Mouse (Mus musculus): Measurements from ENCODE around the gene Lsm14a.
"Not testable (repeated sequence)": the region's sequence is repeated elsewhere in the genome, so short reads cannot be mapped to it uniquely, and the experiment has no call there.

The Lsm14a gene

DNA sequence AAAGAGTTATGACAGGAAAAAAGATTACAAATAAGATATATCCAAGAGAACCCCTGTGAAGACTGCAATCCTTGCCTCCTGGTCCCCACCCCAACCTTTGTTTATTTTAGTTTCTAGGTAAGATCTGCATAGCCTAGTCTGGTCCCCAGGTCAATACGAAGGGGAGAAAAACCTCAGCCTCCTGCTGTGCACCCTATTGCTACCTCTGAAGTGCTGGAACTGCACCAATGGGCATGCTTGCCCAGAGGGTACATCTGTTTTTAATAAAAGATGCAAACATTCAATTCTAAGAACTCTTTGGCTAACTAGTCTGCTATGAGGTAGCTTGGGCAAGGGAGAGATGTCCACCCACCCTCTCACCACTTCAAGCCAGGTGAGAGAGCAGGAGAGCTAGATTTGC lies 19.2 kb downstream of the Lsm14a start:
- no peak for DNase-seq (ENCODE audit: low spot score in 2 of 2)

DNA sequence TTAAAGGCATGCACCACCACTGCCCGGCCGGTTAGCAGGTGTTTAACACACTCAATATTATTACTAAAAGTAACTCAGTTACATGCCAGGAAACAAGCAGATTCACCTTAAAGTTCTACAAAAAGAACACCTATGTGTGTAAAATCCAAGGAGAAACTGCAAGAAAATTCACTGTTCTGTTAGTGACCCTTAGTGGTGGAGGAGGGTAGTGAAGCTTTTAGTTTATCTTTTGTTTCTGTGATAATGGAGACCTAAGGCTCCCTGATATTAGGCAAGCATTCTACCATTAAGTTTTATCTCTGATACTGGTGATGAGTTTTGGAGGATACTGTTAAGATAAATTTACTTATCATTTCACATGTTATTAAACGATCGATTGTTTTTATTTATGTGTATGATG lies 37.5 kb downstream of the Lsm14a start:
- DNase-seq (ENCODE audit: low spot score in 2 of 2): no peak

DNA sequence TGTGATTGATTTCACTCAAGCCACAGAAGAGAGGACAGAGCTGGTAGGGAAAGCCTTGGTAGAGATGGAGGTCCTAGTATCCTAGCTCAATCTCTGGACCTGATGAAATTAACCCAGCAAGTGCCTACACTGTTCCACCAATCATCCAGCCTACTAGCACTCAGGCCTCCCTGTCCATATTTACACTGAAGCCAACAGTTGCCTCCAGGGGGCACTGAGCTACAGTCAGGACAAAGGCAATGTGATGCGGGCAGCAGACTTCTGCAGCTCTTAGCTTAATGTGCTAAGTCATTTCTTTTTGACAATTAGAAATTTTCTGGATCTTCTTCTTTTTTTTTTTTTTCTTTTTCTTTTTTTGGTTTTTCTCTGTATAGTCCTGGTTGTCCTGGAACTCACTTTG lies 41.1 kb downstream of the Lsm14a start:
- DNase-seq (ENCODE audit: low spot score in 2 of 2): no peak

DNA sequence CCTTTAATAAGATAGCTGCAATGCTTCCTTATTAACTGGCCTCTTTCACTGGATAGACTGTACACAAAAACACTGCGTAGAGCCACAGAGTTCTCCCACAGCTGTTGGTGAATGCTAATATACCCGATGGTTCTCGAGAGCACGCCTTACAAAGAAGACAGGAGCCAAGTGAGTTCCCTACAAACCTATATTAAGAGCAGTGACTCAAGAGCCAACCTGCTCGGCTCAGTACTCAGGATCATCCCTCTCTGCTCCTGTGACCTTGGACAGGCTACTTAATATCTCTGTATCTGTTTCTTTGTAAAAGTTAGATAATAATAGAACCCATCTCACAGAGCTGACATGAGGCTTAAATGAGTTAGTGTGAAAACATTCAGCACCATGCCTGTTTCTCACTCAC lies 42.9 kb downstream of the Lsm14a start:
- DNase-seq (ENCODE audit: low spot score in 2 of 2): no peak

DNA sequence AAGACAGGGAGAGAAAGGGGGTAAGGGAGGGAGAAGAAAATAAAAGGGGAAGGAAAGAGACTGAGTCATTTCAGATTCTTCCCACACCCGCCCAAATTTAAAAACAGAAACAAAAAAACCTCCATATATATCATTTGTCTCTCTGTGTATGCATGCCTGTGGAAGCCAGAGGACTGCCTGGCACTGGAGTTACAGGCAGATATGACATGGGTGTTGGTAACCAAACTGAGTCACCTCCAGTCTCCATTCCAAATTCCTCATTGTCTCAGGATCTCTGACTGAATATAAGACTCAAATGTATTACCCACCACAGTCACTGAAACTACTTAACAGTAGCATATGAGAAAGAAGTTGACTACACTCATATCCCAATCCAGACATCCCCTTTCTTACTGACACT lies 45.1 kb downstream of the Lsm14a start:
- DNase-seq (ENCODE audit: low spot score in 2 of 2): no peak

DNA sequence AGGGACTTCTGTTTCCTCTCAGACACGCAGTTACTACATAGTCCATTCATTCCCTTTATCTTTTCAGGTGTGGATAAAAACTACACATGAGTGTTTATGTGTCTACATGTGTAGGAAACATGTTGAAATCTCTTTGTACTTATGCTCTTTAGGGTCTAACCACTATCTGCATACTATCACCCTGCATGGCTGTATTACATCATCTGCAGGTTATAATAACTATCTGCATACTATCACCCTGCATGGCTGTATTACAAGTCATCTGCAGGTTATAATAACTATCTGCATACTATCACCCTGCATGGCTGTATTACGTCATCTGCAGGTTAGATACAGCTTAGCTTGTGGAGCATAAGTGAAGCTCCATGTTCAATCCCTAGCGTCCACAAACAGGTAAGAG lies 46.1 kb downstream of the Lsm14a start:
- no peak for DNase-seq (ENCODE audit: low spot score in 2 of 2)

DNA sequence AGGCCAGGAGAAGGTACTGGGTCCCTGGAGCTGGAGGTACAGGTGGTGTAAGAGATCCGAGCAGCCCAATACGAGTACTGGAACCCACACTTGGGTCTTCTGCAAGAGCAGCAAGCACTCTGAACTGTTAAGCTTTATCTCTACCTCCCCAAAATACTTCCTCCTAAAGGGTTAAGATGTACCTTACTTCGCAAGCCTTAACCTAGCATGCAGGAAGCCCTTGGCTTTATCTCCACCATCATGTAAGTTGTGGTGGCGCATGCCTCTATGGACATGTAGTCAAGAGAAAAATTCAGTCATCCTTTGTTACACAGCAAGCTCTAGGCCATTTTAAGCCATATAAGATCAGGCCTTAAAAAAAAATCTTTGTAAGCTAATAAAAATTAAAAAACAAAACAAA lies 46.6 kb downstream of the Lsm14a start:
- no peak for DNase-seq (ENCODE audit: low spot score in 2 of 2)

DNA sequence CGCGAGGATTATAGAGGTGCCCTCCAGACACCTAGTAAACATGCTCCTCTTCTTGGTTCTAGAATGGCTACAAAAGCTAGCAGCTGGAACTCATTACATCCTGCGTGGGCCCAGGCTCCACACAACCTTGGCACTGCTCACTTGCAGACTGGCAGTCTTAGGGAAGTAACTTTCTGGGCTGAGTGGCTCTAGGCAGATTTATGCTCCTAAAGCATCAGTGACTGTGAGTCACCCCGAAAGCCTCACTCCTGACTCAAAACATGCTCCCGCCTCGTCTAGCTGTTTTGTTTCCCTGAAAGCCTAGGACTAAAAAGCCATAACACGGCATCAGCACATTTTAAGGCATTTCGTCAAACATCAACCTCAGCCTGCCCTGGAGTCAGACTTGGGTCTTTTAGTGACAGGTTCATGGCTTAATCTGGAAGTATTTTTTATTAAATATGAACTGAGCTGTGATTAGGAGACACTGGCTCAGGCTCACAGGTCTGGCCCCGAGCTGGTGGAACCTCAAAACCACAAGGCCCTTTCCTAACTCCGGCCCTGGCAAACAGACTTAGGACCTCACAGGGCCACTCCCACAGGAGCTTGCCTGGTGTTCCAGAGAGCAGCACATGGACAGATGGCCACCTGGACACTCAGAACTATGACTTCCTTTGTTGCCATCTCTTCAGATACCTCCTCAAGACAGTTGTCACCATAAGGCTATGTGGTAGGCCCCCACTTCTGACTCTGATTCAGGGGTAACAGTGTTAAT lies 50.9 kb downstream of the Lsm14a start:
- DNase-seq (ENCODE audit: low spot score in 2 of 2): no peak

DNA sequence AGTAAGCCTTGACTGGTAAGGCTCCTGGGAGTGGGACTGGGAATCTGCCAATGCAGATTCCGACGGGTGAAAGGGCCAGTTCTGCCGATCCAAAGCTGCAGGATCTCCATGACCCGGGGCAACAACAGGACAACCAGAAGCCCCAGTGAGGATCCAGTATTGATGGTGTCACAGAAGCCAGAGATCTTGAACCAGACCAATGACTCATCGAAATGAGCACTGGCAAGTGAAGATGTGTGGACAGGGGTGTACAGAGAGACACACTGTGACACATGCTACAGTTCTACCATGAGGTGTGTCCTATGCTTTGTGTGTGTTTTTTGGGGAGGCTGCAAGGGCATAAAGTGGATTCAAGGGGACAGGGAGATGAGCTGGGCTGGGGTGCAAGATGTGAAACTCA lies 52.3 kb downstream of the Lsm14a start:
- no peak for DNase-seq (ENCODE audit: low spot score in 2 of 2)

DNA sequence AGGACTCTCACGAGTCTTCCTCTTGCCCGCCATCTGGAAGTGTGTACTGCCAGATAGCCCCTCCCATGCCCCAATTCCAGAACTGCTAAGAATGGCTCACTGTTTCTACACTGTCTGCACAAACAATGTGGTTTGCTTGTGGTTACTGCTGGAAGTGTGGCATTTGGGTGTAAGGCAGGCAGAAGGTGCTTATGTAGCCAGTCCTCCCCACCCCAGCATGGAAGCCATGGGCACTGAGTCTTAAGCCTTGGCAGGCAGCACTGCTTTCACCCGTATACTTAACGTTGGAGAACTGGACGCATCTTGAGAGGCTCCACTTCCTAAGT lies 54.0 kb downstream of the Lsm14a start:
- no peak for DNase-seq (ENCODE audit: low spot score in 2 of 2)

DNA sequence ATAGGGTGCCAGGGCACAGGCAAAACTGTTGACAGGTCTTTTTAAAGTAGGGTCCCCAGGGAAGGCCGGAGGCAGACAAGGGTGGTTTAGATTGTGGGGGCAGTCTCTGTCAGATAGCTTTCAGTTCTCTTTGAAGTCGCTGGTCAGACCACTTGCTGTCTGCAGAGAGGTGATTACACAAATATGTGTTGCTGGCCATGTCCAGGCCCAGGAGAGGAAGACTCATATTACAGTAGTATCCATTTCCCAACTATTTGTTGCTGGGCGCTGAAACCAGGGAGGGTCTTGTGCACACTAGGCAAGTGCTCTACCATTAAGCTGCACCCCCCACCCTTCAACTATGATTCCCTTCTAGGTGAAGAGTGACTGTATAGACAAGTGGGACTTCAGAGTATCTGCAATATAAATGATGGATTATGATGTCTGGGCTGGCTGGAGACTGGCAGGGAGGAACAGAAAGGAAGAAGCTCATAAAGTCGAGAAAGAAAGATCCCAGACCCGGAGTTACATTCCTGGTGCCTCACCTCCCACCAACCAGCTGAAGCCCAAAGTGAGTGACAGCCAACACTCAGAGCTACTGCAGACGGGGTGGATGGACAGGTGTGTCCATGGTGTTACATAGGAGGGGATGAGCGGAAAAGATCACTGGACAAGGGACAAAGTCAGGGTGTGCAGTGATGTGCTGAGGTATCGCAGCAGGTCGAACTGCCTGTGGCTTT lies 54.5 kb downstream of the Lsm14a start:
- DNase-seq (ENCODE audit: low spot score in 2 of 2): peak; percentile 52 to 55

DNA sequence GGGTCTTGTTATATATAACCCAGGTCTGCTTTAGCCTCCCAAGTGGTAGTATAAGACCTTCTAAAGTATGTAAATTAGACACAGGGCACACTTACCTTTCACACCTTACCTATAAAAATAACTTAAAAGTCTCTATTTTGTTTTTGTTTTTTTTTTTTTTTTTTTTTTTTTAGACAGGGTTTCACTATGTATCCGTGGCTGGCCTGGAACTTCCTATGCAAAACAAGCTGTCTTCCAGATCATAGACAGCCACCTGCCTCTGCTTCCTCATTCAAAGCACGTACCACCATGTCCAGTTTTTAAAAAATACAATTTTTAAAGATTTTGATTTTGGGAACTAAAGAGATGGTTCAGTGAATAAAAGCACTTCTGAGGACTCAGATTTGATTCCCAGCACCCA lies 55.8 kb downstream of the Lsm14a start:
- DNase-seq (ENCODE audit: low spot score in 2 of 2): peak in 1 of 2 experiments; percentile 26

DNA sequence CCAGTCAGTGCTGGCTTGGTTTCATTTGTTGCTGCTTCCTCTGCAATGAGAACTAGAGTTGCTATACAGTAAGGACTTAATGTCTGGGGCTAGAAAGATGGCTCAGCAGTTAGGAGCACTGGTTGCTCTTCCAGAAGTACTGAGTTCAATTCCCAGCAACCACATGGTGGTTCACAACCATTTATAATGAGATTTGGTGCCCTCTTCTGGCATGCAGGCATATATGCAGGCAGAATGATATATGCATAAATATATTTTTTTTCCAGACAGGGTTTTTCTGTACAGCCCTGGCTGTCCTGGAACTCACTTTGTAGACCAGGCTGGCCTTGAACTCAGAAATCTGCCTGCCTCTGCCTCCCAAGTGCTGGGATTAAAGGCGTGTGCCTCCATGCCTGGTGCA lies 56.6 kb downstream of the Lsm14a start:
- not testable (repeated sequence) for DNase-seq (ENCODE audit: low spot score in 2 of 2)

DNA sequence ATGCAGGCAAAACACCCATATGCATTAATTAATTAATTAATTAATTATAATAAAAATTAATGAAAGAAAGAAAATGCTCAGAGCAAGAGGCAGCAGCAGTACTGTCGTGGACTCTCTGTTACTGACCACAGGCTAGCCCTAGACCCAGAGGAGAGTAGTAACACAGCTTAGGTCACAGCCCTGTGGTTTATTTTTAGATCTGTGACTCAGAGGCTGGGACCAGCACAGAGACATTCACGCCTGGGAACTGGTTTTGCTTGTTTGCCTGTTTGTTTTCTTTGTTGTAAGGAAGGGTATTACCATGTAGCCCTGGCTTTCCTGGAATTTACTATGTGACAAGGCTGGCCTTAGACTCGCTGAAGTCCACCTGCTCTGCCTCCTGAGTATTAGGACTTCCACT lies 65.6 kb downstream of the Lsm14a start:
- no peak for DNase-seq (ENCODE audit: low spot score in 2 of 2)

DNA sequence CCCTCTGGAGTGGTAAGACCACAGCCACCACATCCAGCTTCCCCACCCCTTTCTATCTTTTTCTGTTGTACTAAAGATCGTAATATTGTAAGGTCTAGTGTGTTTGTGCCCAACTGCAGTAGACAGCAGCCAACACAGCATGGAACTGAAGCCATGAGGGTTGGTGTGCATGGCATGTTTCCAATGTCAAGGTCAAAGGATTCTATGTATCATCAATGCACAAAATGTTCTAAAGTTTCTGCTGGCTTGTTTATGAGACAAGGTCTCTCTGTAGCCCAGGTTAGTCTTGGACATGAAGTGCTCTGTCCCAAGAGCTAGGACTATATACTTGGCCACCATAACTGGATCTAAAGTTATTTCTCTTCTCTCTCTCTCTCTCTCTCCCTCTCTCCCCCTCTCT lies 68.3 kb downstream of the Lsm14a start:
- no peak for DNase-seq (ENCODE audit: low spot score in 2 of 2)

DNA sequence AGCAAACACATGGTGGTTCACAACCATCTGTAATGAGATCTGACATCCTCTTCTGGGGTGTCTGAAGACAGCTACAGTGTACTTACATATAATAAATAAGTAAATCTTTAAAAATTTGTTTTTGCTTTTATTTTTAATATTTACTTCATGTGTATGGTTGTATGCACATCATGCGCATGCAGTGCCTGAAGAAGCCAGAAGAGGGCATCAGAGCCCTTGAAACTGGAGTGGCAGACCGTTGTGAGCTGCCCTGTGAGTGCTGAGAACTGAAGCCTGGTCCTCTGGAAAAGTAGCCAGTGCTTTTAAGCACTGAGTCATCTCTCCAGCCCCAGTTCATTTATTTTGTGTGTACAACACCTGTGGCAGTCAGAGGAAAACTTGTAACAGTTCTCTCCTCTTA lies 69.1 kb downstream of the Lsm14a start:
- DNase-seq (ENCODE audit: low spot score in 2 of 2): no peak

DNA sequence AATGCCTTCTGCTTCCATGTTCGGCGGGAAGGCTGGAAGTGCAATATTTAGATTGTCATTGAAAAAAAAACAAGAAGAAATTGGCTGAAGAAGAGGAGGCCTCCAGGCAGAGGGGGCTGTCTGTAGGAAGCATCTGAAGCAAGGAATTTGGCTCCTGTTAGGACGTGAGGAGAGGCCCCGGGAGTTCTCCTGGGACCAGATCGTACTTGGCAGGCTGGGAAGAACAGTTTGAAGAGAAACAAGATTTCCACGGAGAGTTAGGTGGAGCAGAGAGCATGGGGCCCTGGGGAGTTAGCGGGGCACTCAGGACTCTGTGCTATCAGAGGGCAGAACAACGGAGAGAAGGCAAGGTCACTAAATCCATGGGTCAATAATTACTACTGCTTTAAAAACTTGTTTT lies 69.8 kb downstream of the Lsm14a start:
- no peak for DNase-seq (ENCODE audit: low spot score in 2 of 2)

DNA sequence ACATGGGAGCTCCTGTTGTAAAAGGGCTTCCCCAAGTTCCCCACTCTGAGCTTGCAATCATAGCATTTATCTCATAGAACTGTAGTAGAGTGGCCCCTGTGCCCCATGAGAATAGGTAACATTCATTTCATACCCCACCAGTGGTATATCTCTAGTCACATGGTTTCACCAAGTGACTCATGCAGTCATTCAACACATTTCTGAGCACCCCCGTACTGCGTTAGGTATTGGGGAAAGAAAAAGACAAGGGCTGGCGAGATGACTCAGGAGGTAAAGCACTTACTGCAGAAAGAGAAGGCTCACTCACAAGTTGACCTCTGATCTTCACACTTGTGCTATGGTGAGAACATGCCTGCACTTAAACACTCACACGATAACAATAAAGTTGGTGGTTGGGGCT lies 71.2 kb downstream of the Lsm14a start:
- DNase-seq (ENCODE audit: low spot score in 2 of 2): no peak

DNA sequence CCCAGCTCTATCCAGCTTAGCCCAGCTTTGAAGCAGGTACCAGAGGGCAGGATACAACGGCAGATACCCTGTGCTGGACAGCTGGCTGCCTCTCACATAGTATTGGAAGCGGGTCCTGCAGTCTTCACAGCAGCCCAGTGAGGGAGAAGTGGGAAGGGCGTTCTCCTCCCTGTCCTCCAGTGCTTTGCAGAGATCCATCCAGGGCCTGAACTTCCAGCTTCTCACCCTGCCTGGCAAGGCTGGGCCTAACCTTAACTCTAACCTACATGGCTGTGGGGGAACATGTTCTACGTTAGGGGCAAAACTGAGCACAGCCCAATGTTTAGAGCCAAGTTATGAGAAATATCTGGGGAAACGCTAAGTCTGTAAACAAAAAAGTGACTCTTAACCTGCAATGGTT lies 72.0 kb downstream of the Lsm14a start:
- no peak for DNase-seq (ENCODE audit: low spot score in 2 of 2)

DNA sequence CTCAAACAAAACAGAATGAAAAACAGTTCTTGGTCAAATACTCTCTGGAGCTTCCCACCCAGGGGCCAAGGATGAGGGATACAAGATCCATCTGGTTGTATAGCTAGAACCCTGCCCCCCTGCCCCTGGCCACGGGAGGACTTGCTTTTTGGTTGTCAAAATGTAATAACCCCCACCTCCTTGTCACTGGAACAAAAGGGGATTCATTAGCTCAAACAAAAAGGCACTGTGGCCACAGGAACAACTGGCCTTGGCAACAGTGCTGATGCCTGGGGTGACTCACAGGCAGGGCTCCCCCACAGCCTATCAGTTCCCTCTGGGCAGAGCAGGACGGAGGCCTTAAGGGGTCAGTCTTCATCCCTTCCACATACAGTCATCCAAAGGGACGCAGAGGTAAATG lies 73.2 kb downstream of the Lsm14a start:
- no peak for DNase-seq (ENCODE audit: low spot score in 2 of 2)

DNA sequence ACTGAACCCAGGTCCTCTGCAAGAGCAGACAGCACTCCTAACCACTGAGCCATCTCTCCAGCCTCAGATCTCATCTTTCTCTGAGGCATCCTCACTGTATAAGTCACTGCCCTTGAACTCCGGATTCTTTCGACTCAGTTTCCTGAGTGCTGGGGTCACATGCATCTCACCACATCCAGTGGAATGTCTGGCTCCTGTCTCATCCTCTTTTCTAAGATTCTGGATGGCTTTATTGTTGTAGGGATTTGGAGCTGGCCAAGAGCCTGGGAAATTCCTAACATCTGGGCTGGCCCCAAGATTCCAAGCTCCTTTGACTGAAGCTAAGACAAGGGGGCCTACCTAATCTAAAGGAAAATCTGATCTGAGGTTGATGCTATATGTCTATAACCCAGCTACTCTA lies 74.0 kb downstream of the Lsm14a start:
- no peak for DNase-seq (ENCODE audit: low spot score in 2 of 2)

DNA sequence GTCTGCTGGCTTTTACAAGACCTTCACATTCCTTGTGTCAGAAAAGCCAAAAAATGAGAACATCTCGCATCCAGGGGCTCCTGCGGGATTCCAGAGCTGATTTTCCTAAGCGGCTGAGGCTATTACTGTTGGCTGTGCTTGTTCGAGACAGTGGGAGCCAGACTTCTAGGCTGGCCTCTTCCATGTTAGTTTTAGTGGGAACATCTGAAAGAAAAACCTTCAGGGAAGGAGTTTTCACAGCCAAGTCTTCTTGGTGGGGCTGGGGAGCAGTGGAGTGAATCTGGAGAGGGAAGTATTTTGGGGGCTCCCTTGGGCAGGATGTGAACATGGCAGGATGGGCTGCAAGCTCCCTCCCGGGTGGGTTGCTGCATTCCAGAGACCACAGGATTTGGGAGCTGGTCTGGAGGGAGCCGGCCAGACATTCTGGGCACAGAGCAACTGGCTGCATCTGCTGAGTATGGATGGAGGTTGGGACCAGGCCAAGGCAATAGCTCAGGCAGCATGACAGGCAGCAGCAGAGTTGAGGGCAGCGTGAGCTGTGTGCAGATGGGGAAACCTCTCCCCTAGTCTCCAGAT lies 75.1 kb downstream of the Lsm14a start:
- DNase-seq (ENCODE audit: low spot score in 2 of 2): no peak

DNA sequence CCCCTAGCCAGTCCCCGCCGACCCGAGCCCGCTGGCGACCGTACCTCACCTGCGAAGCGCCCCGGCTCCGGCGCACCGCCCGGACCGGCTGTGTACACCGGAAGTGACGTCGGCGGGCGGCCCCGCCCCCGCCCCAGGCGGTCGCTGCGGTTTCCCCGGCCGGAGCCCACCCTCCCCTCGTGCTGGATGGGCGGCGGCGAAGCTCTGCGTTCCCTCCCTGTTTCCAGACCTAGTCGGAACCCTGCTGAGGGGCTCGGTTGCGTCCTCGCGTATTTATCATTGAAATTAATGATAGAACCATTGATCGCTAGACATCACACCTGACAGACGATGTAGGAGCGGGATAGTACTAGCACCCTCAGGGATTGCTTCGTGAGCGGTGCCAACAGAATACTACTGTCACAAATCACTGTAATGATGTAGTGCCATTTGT lies 79.7 kb downstream of the Lsm14a start, which contains the start of gene 4931406P16Rik:
Gene 4931406P16Rik, minus strand, starts transcription at position 109 of the 433 bp plus-strand sequence.
- peak; percentile 77 to 81 for DNase-seq (ENCODE audit: low spot score in 2 of 2)

Data from spleen, postnatal 36 days (tissue).